Mouse (Mus musculus): Measurements from ENCODE around the gene Pck1.

GRCm38 (mm10) chr2:173172386-173172785 lies 19.5 kb downstream of the Pck1 start:
- TF ChIP-seq CTCF (conservative IDR thresholded peaks at IDR 0.05; ENCODE audit: insufficient read depth, insufficient read length, low read depth, low read length): no peak
- TF ChIP-seq POLR2A (IDR thresholded peaks at IDR 0.05; ENCODE audit: low read depth, low read length): no peak

Data from kidney, adult 2 months (tissue).